Mouse (Mus musculus): ENCODE results near the gene Cpsf6.
A peak's percentile ranks its signal among the peaks of the same experiment; 100 is the strongest.

Gene Cpsf6

DNA sequence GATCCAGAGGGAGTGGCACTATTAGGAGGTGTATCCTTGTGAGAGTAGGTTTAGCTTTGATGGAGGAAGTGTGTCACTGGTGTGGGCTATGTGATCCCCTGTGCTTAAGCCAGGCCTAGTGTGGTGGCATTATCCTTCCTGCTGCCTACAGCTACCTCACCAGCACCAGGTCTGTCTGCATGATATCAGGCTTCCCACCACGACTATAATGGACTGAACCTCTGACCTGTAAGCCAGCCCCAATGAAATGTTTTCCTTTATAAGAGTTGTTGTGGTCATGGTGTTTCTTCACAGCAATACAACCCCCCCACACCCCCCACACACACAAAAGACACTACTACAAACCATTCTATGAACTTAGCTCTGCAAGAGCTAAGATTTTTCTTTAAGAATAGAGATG lies 34.9 kb upstream of the Cpsf6 start:
- DNase-seq (ENCODE audit: low read depth, low spot score) = peak; percentile 91

- peak; percentile 92 for DNase-seq (ENCODE audit: low read depth, low spot score)
Measured at GRCm38 (mm10) chr10:117413562-117414527, 34.0 kb upstream of the Cpsf6 start.

GRCm38 (mm10) chr10:117412474-117413057 lies 32.8 kb upstream of the Cpsf6 start:
- peak; percentile 90 for DNase-seq (ENCODE audit: low read depth, low spot score)

DNA sequence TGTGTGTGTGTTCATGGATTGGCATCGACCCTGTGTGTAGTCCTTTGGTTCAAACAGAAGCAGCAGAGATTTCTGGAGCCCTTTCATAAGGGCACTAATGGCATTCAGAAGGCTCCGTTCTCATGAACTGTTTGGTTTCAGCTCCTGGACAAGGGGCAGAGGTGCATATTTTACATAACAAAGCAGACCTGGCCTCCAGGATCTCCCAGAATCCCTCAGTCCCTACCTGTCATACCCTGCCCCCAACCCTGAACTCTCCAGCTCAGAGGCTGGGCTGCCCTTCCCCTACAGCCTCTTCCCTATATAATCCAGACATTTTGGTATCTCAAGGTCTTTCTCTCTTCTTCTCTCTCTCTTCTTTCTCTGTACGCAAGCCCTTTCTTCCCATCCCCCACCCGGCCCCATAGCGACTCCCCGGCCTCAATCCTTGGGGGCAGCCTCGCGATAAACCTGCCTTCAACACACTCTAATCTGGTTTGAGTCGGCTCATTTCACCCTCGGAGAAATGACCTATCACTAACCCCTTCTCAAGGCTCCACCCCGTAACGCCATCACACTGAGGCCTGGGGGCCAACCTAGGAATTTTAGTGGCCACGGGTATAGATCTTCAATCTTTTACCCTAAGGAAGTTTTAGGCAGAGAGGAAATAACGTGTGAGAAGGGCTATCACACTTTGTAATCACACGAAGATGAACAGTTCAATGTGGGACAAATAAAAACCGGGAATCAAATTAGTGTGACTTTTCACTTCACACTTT lies 32.1 kb upstream of the Cpsf6 start:
- DNase-seq (ENCODE audit: low read depth, low spot score) = peak; percentile 92

DNA sequence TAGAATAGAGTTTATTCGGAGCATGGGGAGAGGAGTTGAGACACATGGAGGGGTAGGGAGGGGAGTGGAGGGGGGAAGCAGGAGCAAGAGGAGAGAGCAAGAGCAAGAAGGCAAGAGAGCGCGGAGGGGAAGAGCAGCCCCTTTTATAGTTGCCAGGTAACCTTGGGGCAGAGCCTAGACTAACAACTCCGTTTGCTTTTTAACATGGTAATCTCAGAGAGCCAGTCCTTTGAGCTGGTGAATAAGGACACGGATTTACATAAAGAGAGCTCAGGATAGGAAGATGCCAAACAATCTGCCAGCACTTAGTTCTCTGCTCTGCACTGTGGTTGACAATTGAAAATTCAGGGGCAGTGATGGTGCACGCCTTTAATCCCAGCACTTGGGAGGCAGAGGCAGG lies 31.3 kb upstream of the Cpsf6 start:
- peak; percentile 91 for DNase-seq (ENCODE audit: low read depth, low spot score)

DNA sequence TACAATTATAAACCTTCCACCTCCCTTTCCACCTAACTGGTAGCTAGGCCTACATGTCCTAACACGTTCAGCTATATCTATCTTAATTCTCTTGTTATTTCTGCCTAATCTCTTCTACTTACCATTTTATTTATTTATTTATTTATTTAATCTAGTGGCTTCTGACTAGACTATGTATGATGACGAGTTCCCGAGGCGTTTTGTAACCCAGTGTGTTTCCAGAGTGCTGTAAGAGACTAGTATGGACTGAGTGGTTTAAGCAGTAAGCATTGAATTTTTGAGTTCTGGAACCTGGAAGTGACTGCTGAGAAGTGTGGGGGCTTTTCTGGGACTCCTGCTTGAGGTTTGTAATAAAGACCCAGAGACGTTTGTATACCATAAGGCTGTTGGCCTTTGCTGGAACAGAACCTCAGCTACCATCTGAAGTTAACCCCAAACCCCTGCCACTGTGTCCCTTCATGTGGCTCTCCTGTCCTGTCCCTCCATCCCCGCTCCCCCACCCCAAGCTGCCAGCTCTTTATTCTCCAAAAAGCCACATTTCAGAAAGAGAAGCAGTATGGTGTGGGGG lies 30.8 kb upstream of the Cpsf6 start:
- peak; percentile 92 for DNase-seq (ENCODE audit: low read depth, low spot score)

- peak; percentile 92 for DNase-seq (ENCODE audit: low read depth, low spot score)
Measured at GRCm38 (mm10) chr10:117409373-117410354, 29.8 kb upstream of the Cpsf6 start.

- peak; percentile 92 for DNase-seq (ENCODE audit: low read depth, low spot score)
Measured at GRCm38 (mm10) chr10:117408545-117409372, 28.9 kb upstream of the Cpsf6 start.

GRCm38 (mm10) chr10:117407734-117408288 lies 28.0 kb upstream of the Cpsf6 start:
- DNase-seq (ENCODE audit: low read depth, low spot score) = peak; percentile 92

- DNase-seq (ENCODE audit: low read depth, low spot score) = peak; percentile 91
Measured at GRCm38 (mm10) chr10:117406843-117407733, 27.3 kb upstream of the Cpsf6 start.

DNA sequence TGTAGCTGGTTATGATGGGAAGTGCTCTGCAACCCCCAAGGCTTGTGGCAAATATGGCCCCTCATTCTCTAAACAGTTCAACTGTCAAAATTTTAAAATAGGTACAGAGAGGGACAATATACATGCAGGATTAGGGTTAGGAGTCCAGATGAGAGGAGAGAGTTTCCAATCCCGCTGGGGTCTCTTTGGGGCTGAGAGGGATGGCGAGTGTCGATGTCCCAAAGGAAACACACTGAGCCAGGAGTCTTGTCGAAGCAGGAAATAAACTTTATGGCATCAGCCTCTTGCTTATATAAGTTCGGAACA lies 26.4 kb upstream of the Cpsf6 start:
- DNase-seq (ENCODE audit: low read depth, low spot score) = peak; percentile 92

GRCm38 (mm10) chr10:117405526-117406282 lies 25.9 kb upstream of the Cpsf6 start:
- peak; percentile 91 for DNase-seq (ENCODE audit: low read depth, low spot score)

DNA sequence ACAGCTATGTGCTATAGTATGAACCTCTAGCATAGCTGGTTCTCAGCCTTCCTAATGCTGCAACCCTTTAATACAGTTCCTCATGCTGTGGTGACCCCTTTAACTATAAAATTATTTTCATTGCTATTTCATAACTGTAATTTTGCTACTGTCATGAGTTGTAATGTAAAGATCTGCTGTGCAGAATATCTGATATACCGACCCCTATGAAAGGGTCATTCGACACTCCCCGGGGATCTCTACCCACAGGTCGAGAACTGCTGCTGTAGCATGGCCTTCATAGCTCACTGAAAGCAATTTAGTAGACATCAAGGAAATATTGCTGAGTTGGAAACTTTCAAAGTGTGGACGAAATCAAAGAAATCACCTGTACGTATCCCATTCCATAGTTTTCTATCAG lies 24.6 kb upstream of the Cpsf6 start:
- peak; percentile 92 for DNase-seq (ENCODE audit: low read depth, low spot score)

DNA sequence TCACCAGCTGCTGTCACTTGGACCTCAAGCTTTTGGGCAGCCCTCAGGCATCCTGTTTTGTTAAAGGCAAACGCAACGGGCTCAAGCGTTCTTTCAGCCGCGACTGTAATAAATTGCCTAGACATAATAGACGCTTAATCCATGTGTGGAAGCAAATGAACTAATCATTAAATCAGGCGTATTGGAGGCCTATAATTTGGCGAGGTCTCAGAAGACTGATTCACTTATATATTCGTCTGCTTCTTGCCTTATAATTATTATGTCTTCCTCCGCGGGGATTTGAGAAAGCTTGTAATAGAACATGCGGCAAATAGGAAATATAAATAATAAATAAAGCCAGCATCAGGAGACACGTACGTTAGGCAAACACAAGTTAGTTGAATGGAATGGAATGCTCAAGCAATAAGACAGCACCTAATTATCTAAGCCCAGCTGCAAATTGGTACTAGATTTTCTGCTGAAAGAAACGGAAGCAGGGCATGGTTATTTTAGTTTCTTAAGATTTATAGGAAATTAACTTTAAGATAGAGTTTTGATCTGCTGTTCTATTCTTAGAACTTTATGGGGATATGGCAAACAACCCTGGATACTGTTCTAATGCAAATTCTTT lies 23.6 kb upstream of the Cpsf6 start:
- DNase-seq (ENCODE audit: low read depth, low spot score) = peak; percentile 92

- DNase-seq (ENCODE audit: low read depth, low spot score) = peak; percentile 93
Measured at GRCm38 (mm10) chr10:117402403-117403333, 22.9 kb upstream of the Cpsf6 start.

GRCm38 (mm10) chr10:117401364-117401763 lies 21.5 kb upstream of the Cpsf6 start:
- peak; percentile 91 for DNase-seq (ENCODE audit: low read depth, low spot score)
